Mouse (Mus musculus): ENCODE data around the gene Ttll13. TPM values are rescaled to one million over a fixed set of nuclear protein-coding genes. Genes with fewer than 3 reads are reported as not detected.

Ttll13 gene
- polyA plus RNA-seq, 1 experiment = 0.90 TPM

DNA sequence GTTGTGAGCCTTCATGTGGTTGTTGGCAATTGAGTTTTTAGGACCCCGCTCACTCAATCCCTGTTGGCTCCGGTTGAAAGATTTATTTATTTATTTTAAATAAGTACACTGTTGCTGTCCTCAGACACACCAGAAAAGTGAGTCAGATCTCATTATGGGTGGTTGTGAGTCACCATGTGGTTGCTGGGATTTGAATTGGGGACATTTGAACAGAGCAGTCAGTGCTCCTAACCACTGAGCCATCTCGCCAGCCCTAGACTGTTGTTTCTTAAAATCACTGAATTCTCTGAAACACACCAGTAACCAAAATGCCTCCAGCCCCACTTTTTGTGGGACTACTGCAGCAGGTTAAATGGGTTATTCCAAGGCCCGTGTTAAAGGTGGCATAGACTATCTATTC, 52.6 kb downstream of the Ttll13 start:
- DNase-seq (ENCODE audit: extremely low spot score in 1 of 2, low spot score in 1 of 2) = no peak

DNA sequence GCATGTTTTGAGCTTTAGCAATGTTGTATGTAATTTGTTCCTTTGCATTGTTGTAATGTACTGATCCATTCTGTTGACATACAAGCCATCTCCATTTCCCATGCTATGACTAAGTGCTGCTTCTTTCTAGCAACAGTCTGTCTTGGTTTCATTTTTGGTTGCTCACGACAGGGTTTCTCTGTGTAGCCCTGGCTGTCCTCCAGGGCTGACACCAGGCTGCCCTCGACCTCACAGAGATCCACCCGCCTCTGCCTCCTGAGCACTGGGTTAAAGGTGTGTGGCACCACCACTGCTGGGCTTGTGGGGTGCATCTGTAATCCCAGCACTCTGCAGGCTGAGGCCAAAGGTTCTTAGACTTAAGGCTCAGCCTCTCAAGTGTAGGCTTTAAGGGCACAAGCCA, 53.4 kb downstream of the Ttll13 start:
- no peak for DNase-seq (ENCODE audit: extremely low spot score in 1 of 2, low spot score in 1 of 2)

DNA sequence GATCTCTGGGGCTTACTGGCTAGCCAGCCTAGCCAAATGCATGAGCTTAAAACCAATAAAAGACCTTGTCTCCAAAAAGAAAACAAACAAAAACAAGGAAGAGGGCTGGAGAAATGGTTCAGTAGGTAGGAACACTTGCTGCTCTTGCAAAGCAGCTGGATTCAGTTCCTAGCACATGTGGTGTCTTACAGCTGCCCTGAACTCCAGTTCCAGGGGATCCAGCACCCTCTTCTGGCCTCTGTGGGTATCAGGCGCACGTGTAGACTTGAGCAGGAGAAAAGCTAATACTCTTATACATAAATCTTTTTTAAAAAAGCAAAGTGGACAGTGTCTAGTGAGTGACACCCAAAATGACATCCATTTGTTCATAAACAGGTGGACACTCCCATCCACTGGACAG, 55.3 kb downstream of the Ttll13 start:
- DNase-seq (ENCODE audit: extremely low spot score in 1 of 2, low spot score in 1 of 2) = no peak

DNA sequence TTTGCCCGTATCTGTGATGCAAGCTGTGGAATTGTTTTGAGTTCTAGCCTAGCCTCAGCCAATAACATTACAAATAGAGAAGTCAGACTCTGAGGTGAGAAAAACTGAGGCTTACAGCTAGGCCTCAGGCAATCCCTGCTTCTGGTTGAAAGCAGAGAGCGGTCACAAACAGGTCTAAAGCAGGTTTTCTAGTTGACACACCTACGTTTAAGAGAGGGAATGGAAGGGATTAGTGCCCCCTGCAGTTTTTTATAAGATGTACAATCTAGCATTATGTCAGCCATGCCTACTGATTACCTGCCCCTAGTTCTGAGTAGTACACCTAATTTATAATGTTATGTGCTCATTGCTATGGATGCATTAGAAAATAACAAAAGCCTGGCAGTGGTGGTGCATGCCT, 61.6 kb downstream of the Ttll13 start:
- DNase-seq (ENCODE audit: extremely low spot score in 1 of 2, low spot score in 1 of 2) = no peak

Other genes starting within 250 kb of the Ttll13 start
- 19.5 and 20.2 TPM in 2 replicates for gene Zfp710, start 221.6 kb upstream of the Ttll13 start, polyA plus RNA-seq (2012; rRNA removed)
- 97.6 and 107 TPM in 2 replicates for gene Idh2, start 131.0 kb upstream of the Ttll13 start, polyA plus RNA-seq (2012; rRNA removed)
- gene Sema4b, start 59.5 kb upstream of the Ttll13 start, polyA plus RNA-seq (2012; rRNA removed) = 15.9 and 16.9 TPM in 2 replicates
- gene Cib1, start 13.6 kb upstream of the Ttll13 start, polyA plus RNA-seq (2012; rRNA removed) = 31.0 and 32.0 TPM in 2 replicates
- 2.8 and 3.2 TPM in 2 replicates for gene Gdpgp1, start 13.5 kb upstream of the Ttll13 start, polyA plus RNA-seq (2012; rRNA removed)
- gene Ngrn, start 14.8 kb downstream of the Ttll13 start, polyA plus RNA-seq (2012; rRNA removed) = 62.9 and 64.6 TPM in 2 replicates
- 26.2 and 27.3 TPM in 2 replicates for gene Vps33b, start 23.3 kb downstream of the Ttll13 start, polyA plus RNA-seq (2012; rRNA removed)
- gene Prc1, start 48.1 kb downstream of the Ttll13 start, polyA plus RNA-seq (2012; rRNA removed) = 1.9 and 2.3 TPM in 2 replicates
- 21.1 and 23.6 TPM in 2 replicates for gene Rccd1, start 78.1 kb downstream of the Ttll13 start, polyA plus RNA-seq (2012; rRNA removed)
- gene Unc45a, start 94.6 kb downstream of the Ttll13 start, polyA plus RNA-seq (2012; rRNA removed) = 51.4 and 52.5 TPM in 2 replicates
- gene Hddc3, start 96.7 kb downstream of the Ttll13 start, polyA plus RNA-seq (2012; rRNA removed) = 46.8 and 61.2 TPM in 2 replicates
- 123 and 129 TPM in 2 replicates for gene Man2a2, start 125.0 kb downstream of the Ttll13 start, polyA plus RNA-seq (2012; rRNA removed)
- gene Fes, start 141.6 kb downstream of the Ttll13 start, polyA plus RNA-seq (2012; rRNA removed) = 5.4 and 6.1 TPM in 2 replicates
- gene Furin, start 159.1 kb downstream of the Ttll13 start, polyA plus RNA-seq (2012; rRNA removed) = 24.2 and 26.3 TPM in 2 replicates